Mouse (Mus musculus) G1E (cell line): ENCODE results near the gene Cenpx.

Experiments
- CTCF ChIP-seq: IDR thresholded peaks from 2 replicates; pipeline ENCODE4 v1.5.1; 2012; ENCODE audit warnings: low read depth, low read length, inconsistent platforms, mixed read lengths
- GATA1 ChIP-seq: IDR thresholded peaks from 2 replicates; pipeline ENCODE4 v1.6.1; 2012; ENCODE audit warnings: borderline replicate concordance, low read length, inconsistent platforms, mixed read lengths
- GATA2 ChIP-seq: IDR thresholded peaks from 2 replicates; pipeline ENCODE4 v1.6.1; 2012; ENCODE audit warnings: low read depth, low read length, inconsistent platforms, borderline replicate concordance
- POLR2AphosphoS5 ChIP-seq: IDR thresholded peaks from 2 replicates; pipeline ENCODE4 v1.6.1; 2012; ENCODE audit warnings: low read depth, low read length, inconsistent platforms; ENCODE audit not compliant: insufficient replicate concordance
- TAL1 ChIP-seq: conservative IDR thresholded peaks from 2 replicates; pipeline ENCODE4 v1.6.1; 2012; ENCODE audit warnings: low read depth, low read length, inconsistent platforms, mixed read lengths

GRCm38 (mm10) chr11:120710672-120711071, 2.9 kb downstream of the Cenpx start:
- TF ChIP-seq CTCF = no peak
- TF ChIP-seq GATA2 = no peak
- TF ChIP-seq GATA1 = no peak
- TF ChIP-seq TAL1 = no peak
- no peak for TF ChIP-seq POLR2AphosphoS5
